Mouse (Mus musculus): ENCODE measurements around the gene Cab39. TPM values are rescaled to one million over a fixed set of nuclear protein-coding genes. Genes with fewer than 3 reads are reported as not detected.

Cab39 gene
- polyA plus RNA-seq (2015; fragmentation: Nextera tagmentation; extraction: Ambion mirVana): 23.8 and 25.4 TPM in 2 replicates

- no peaks in the 10 kb centered on the region for H3K27me3 ChIP-seq (ENCODE audit: control insufficient read depth, insufficient read depth, low read length)
- peak within 1 kb of the TSS; percentile 98 for H3K4me3 ChIP-seq (replicated peaks; ENCODE audit: low read length)
- ATAC-seq (ENCODE audit: insufficient read depth, low FRiP score): peak; percentile 91
- peak within 1 kb of the TSS; percentile 65 for H3K4me2 ChIP-seq (ENCODE audit: low read depth, low read length)
- H3K9me3 ChIP-seq (replicated peaks; ENCODE audit: control insufficient read depth, low read length): no peaks in the 10 kb centered on the region
- H3K4me1 ChIP-seq (ENCODE audit: control insufficient read depth, insufficient read depth, low read length): peaks cover 9% of the 10 kb centered on the region
- H3K36me3 ChIP-seq (ENCODE audit: control insufficient read depth, insufficient read depth, low read length): peaks cover 2% of the 10 kb centered on the region; the same call in 1 of the 2 replicates
- H3K27ac ChIP-seq (ENCODE audit: low read length): peak within 1 kb of the TSS; percentile 96
- WGBS: under 1% methylated on average over 101 of the region's 118 CpGs
- peak within 1 kb of the TSS; percentile 99 for H3K9ac ChIP-seq (ENCODE audit: low read length)
These were observed at the start of gene Cab39 for GRCm38 (mm10) chr1:85793208-85794105. Gene Cab39, plus strand, starts transcription at chr1:85793441.

DNA sequence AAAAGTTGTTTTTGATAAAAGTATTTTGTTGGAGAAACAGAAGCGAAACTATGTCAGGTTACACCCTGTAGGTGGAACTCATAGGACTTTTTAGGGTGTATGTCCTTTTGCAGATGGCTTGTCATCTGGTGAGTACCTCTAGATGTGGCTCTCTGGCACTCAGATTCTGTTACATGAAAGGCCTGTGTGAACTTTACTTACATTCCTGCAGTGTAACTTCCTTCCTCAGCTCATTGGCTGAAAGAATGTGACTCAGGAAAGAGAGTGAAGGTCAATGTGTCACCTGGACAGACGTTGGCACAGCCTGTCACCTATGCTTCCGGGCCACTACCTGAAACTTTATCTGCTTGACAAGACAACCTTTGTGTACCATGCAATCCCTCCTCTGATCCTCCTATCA is 48.7 kb upstream of the Cab39 start:
- Histone ChIP-seq H3K36me3 (ENCODE audit: control insufficient read depth, insufficient read depth, low read length) (no peaks in the 10 kb centered on the region), H3K9me3 (replicated peaks; ENCODE audit: control insufficient read depth, low read length) (no peaks in the 10 kb centered on the region), H3K4me3 (replicated peaks; ENCODE audit: low read length) (no peak overlapping the region), H3K9ac (ENCODE audit: low read length) (no peak overlapping the region), H3K4me1 (ENCODE audit: control insufficient read depth, insufficient read depth, low read length) (no peaks in the 10 kb centered on the region; the same call in 1 of the 2 replicates), H3K27me3 (ENCODE audit: control insufficient read depth, insufficient read depth, low read length) (no peaks in the 10 kb centered on the region), H3K4me2 (ENCODE audit: low read depth, low read length) (no peak overlapping the region), H3K27ac (ENCODE audit: low read length) (no peak overlapping the region)
- no peak for ATAC-seq (ENCODE audit: insufficient read depth, low FRiP score)
- 71% methylated on average over 3 of the region's 3 CpGs for WGBS

DNA sequence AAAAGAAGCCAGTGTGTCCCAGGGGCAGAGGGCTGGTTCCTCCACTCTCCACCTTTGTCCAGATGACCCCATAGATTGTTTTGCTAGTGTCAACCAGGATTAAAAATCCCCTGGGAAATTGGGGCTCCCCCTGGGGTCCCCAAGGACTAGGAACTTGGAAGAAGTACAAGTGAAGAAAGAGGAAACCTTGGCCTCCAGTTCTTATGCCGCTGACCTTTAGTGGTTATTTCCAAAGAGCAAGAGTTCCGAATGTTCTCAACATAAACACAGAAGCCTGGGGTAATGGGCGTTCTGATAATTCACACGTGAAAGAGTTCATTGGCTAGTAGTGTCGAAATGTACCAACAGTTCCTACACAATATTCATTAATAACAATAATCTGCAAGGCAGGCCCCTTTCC is 46.7 kb upstream of the Cab39 start:
- no peak for ATAC-seq (ENCODE audit: insufficient read depth, low FRiP score)
- Histone ChIP-seq H3K4me1 (ENCODE audit: control insufficient read depth, insufficient read depth, low read length) (peaks cover 3% of the 10 kb centered on the region; the same call in 1 of the 2 replicates), H3K9me3 (replicated peaks; ENCODE audit: control insufficient read depth, low read length) (no peaks in the 10 kb centered on the region)

GRCm38 (mm10) chr1:85749829-85750228 is 43.4 kb upstream of the Cab39 start:
- Histone ChIP-seq H3K4me3 (replicated peaks; ENCODE audit: low read length) (no peak overlapping the region), H3K36me3 (ENCODE audit: control insufficient read depth, insufficient read depth, low read length) (no peaks in the 10 kb centered on the region), H3K9me3 (replicated peaks; ENCODE audit: control insufficient read depth, low read length) (no peaks in the 10 kb centered on the region), H3K4me2 (ENCODE audit: low read depth, low read length) (no peak overlapping the region), H3K4me1 (ENCODE audit: control insufficient read depth, insufficient read depth, low read length) (peaks cover 6% of the 10 kb centered on the region; the same call in 1 of the 2 replicates), H3K27me3 (ENCODE audit: control insufficient read depth, insufficient read depth, low read length) (no peaks in the 10 kb centered on the region), H3K27ac (ENCODE audit: low read length) (no peak overlapping the region), H3K9ac (ENCODE audit: low read length) (no peak overlapping the region)
- WGBS: 83% methylated on average over 2 of the region's 2 CpGs
- ATAC-seq (ENCODE audit: insufficient read depth, low FRiP score): no peak

More for the DNA sequence above, 46.7 kb upstream of the Cab39 start:
- Histone ChIP-seq H3K27ac (ENCODE audit: low read length) (no peak overlapping the region), H3K4me3 (replicated peaks; ENCODE audit: low read length) (no peak overlapping the region), H3K4me2 (ENCODE audit: low read depth, low read length) (no peak overlapping the region), H3K9ac (ENCODE audit: low read length) (no peak overlapping the region), H3K27me3 (ENCODE audit: control insufficient read depth, insufficient read depth, low read length) (no peaks in the 10 kb centered on the region), H3K36me3 (ENCODE audit: control insufficient read depth, insufficient read depth, low read length) (no peaks in the 10 kb centered on the region)
- WGBS: 72% methylated on average over 5 of the region's 5 CpGs

- WGBS: 78% methylated on average over 4 of the region's 4 CpGs
- Histone ChIP-seq H3K9ac (ENCODE audit: low read length) (no peak overlapping the region), H3K9me3 (replicated peaks; ENCODE audit: control insufficient read depth, low read length) (no peaks in the 10 kb centered on the region), H3K36me3 (ENCODE audit: control insufficient read depth, insufficient read depth, low read length) (no peaks in the 10 kb centered on the region), H3K27me3 (ENCODE audit: control insufficient read depth, insufficient read depth, low read length) (no peaks in the 10 kb centered on the region), H3K4me2 (ENCODE audit: low read depth, low read length) (no peak overlapping the region), H3K4me1 (ENCODE audit: control insufficient read depth, insufficient read depth, low read length) (peaks cover 6% of the 10 kb centered on the region; the same call in 1 of the 2 replicates), H3K27ac (ENCODE audit: low read length) (no peak overlapping the region), H3K4me3 (replicated peaks; ENCODE audit: low read length) (no peak overlapping the region)
- no peak for ATAC-seq (ENCODE audit: insufficient read depth, low FRiP score)
These were observed 42.6 kb upstream of the Cab39 start for GRCm38 (mm10) chr1:85750650-85751049.

GRCm38 (mm10) chr1:85751494-85751893 is 41.7 kb upstream of the Cab39 start:
- Histone ChIP-seq H3K4me2 (ENCODE audit: low read depth, low read length) (no peak overlapping the region), H3K9ac (ENCODE audit: low read length) (no peak overlapping the region), H3K4me1 (ENCODE audit: control insufficient read depth, insufficient read depth, low read length) (peaks cover 6% of the 10 kb centered on the region; the same call in 1 of the 2 replicates), H3K36me3 (ENCODE audit: control insufficient read depth, insufficient read depth, low read length) (no peaks in the 10 kb centered on the region), H3K27ac (ENCODE audit: low read length) (no peak overlapping the region), H3K4me3 (replicated peaks; ENCODE audit: low read length) (no peak overlapping the region), H3K9me3 (replicated peaks; ENCODE audit: control insufficient read depth, low read length) (no peaks in the 10 kb centered on the region), H3K27me3 (ENCODE audit: control insufficient read depth, insufficient read depth, low read length) (no peaks in the 10 kb centered on the region)
- WGBS: 45% methylated on average over 6 of the region's 6 CpGs
- peak; percentile 48; the same call in 1 of the 2 replicates for ATAC-seq (ENCODE audit: insufficient read depth, low FRiP score)

DNA sequence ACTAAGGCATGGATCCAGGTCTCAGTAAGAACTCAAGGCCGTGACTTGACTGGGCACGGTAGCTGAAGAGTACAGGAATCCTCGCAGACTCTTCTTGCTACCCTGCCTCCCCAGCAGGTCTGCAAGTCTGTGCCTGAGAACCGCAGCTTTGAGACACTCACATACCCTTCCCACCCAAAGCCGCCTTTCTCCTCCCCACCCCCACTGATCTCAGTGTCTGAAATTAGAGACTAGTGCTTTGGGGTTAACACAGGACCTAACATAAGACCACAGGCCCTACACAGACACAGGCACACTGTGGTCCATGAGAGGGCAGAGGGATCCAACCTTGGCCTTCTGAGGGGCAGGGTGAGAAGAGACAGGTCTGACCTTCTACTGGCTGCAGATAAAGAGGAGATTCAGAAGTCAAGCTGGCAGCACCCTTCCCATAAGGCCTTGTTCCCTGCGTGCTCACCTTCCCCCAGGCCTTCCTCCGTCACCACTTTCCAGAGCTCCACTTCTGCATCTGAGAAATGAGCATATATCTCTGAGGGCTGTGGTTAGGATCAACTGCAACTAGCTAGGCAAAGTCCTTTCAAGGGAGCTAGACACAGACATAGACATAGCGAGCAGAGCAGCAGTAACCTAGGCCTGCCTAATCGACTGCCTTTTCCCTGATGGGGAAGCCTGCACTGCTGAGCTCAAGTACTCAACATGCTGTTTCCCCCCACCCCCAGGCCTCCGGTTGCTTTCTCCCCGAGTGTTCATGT is 41.1 kb upstream of the Cab39 start:
- WGBS: 75% methylated on average over 11 of the region's 11 CpGs
- Histone ChIP-seq H3K9me3 (replicated peaks; ENCODE audit: control insufficient read depth, low read length) (no peaks in the 10 kb centered on the region), H3K4me2 (ENCODE audit: low read depth, low read length) (no peak overlapping the region), H3K27ac (ENCODE audit: low read length) (no peak overlapping the region), H3K4me1 (ENCODE audit: control insufficient read depth, insufficient read depth, low read length) (peaks cover 6% of the 10 kb centered on the region; the same call in 1 of the 2 replicates), H3K27me3 (ENCODE audit: control insufficient read depth, insufficient read depth, low read length) (no peaks in the 10 kb centered on the region), H3K36me3 (ENCODE audit: control insufficient read depth, insufficient read depth, low read length) (no peaks in the 10 kb centered on the region), H3K9ac (ENCODE audit: low read length) (no peak overlapping the region), H3K4me3 (replicated peaks; ENCODE audit: low read length) (no peak overlapping the region)
- ATAC-seq (ENCODE audit: insufficient read depth, low FRiP score): no peak

DNA sequence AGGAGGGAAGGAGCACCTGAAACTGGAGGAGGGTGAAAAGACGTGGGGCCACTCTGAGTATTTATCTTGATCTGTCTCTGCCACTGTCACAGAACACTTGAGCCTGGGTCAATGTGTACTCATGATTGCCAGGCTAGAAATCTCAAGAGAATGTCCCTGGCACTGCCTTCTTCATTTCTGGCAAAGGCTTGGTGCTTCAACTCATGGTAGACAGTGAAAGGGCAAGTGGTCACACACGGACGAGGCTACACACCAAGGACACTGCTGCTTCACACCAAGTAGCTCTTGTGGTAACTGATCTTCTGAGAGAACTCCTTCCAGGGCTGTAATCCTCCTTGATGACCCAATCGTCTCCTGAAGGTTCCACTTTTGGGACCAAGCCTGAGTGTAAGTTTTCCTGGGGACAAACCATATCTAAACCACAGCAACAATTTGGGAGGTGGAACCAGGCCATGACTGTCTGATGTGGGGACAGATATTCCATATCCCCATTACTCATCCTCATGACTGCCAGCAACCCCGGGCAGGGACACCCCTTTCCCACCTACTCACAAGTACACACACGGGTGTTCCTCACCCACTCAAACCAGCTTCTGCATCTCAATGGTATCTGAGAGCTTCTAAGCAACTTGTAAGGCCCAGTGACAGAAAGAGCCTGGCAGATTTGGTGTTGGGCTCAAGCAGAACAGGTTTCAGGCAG is 35.6 kb upstream of the Cab39 start:
- no peaks in the 10 kb centered on the region for H3K36me3 ChIP-seq (ENCODE audit: control insufficient read depth, insufficient read depth, low read length)
- ATAC-seq (ENCODE audit: insufficient read depth, low FRiP score): no peak
- no peaks in the 10 kb centered on the region for H3K9me3 ChIP-seq (replicated peaks; ENCODE audit: control insufficient read depth, low read length)
- H3K27ac ChIP-seq (ENCODE audit: low read length): no peak overlapping the region
- H3K4me1 ChIP-seq (ENCODE audit: control insufficient read depth, insufficient read depth, low read length): no peaks in the 10 kb centered on the region
- no peak overlapping the region for H3K4me3 ChIP-seq (replicated peaks; ENCODE audit: low read length)
- no peak overlapping the region for H3K9ac ChIP-seq (ENCODE audit: low read length)
- H3K27me3 ChIP-seq (ENCODE audit: control insufficient read depth, insufficient read depth, low read length): no peaks in the 10 kb centered on the region
- WGBS: 73% methylated on average over 6 of the region's 6 CpGs
- H3K4me2 ChIP-seq (ENCODE audit: low read depth, low read length): no peak overlapping the region
